Mouse (Mus musculus): Measurements from ENCODE around the gene Atxn7l3.

DNA sequence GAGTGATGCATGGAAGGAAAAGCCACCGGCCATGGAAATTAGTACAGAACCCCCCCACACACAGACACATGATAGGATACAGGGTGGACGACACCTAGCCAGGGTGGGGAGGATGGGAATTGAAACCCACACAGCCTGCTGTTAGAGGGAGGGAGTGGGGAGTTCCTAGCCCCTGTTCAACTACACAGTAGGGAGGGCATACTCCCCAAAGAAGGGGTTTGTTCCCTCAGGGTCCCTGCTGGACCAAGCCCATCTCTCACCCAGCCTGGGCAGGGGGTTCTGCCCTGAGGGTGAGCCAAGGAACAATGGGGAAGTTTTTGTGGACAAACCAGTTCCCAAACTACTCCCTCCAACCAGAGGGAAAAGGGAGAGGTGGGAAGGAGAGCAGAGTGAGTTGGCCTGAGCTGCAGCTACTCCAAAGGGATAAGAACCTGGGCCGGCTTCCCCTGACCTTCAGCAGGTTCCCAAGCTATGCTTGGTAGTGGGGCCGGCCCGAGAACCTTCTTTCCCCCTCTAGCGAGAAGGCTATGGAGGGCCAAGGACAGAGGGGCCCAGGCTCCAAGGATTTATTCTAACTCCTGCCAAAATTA is 6.8 kb downstream of the Atxn7l3 start:
- TF ChIP-seq CTCF (IDR thresholded peaks at IDR 0.05; ENCODE audit: low read depth) = no peak
- no peak for TF ChIP-seq EP300 (IDR thresholded peaks at IDR 0.05; ENCODE audit: low read depth)

Data from liver, embryonic 14.5 days (tissue).